Mouse (Mus musculus) G1E (cell line): ENCODE data around the gene Actr6. TPM values are rescaled to one million over a fixed set of nuclear protein-coding genes. Genes with fewer than 3 reads are reported as not detected.

Experiments
- ATAC-seq: 2 replicates; pipeline ENCODE4 v1.8.0; 2016; ENCODE audit warnings: mild to moderate bottlenecking; ENCODE audit not compliant: insufficient number of reproducible peaks, poor library complexity, low FRiP score, severe bottlenecking; ENCODE audit errors: extremely low read depth
- DNase-seq: peaks from one replicate; pipeline ENCODE4 v3.0.0; 2012; ENCODE audit warnings: low spot score
- H3K27me3 ChIP-seq: 2 replicates; pipeline ENCODE4 v1.6.1; 2012; ENCODE audit warnings: mild to moderate bottlenecking, low read length, inconsistent platforms; ENCODE audit not compliant: insufficient read depth
- H3K36me3 ChIP-seq: replicated peaks from 2 replicates; pipeline ENCODE3; 2012; ENCODE audit warnings: mild to moderate bottlenecking, inconsistent platforms
- H3K4me1 ChIP-seq: 2 replicates; pipeline ENCODE4 v1.6.1; 2012; ENCODE audit warnings: low read depth, low read length, inconsistent platforms, mixed read lengths; ENCODE audit not compliant: insufficient read depth
- H3K4me3 ChIP-seq: 2 replicates; pipeline ENCODE4 v1.5.1; 2012; ENCODE audit warnings: low read depth, mild to moderate bottlenecking, inconsistent platforms, low read length, moderate library complexity, mixed read lengths
- H3K9me3 ChIP-seq: replicated peaks from 2 replicates; pipeline ENCODE4 v1.6.1; 2012; ENCODE audit warnings: inconsistent platforms
- CTCF ChIP-seq: IDR thresholded peaks from 2 replicates; pipeline ENCODE4 v1.5.1; 2012; ENCODE audit warnings: low read depth, low read length, inconsistent platforms, mixed read lengths
- GATA1 ChIP-seq: IDR thresholded peaks from 2 replicates; pipeline ENCODE4 v1.6.1; 2012; ENCODE audit warnings: borderline replicate concordance, low read length, inconsistent platforms, mixed read lengths
- GATA2 ChIP-seq: IDR thresholded peaks from 2 replicates; pipeline ENCODE4 v1.6.1; 2012; ENCODE audit warnings: low read depth, low read length, inconsistent platforms, borderline replicate concordance
- POLR2AphosphoS5 ChIP-seq: IDR thresholded peaks from 2 replicates; pipeline ENCODE4 v1.6.1; 2012; ENCODE audit warnings: low read depth, low read length, inconsistent platforms; ENCODE audit not compliant: insufficient replicate concordance
- TAL1 ChIP-seq: conservative IDR thresholded peaks from 2 replicates; pipeline ENCODE4 v1.6.1; 2012; ENCODE audit warnings: low read depth, low read length, inconsistent platforms, mixed read lengths
- polyA plus RNA-seq: library from polyadenylated mRNA; stranded (reverse); fragments of >175 nt; gene quantifications from 2 replicates; pipeline ENCODE4 v1.2.3, GENCODE M21; 2012
- total RNA-seq, 2 experiments: library from RNA; stranded (forward) in 1 of 2; stranded (reverse) in 1 of 2; fragments of 200-1000 nt in 1 of 2; fragments of >200 nt in 1 of 2; fragmentation: Nextera tagmentation in 1 of 2; gene quantifications; 2 replicates each; pipeline ENCODE4 v1.2.3; 2014 to 2017

Gene Actr6
- total RNA-seq (2014; fragmentation: Nextera tagmentation) (18.9 and 22.5 TPM in 2 replicates), total RNA-seq (2017) (26.4 and 28.2 TPM in 2 replicates), polyA plus RNA-seq (0.41 and 0.60 TPM in 2 replicates)

GRCm38 (mm10) chr10:89732001-89732794 lies at the start of gene Actr6:
Gene Actr6 (minus strand): TSS chr10:89732295.
- H3K9me3 ChIP-seq, result no peaks in the 10 kb centered on the region
- peak within 1 kb of the TSS; percentile 78 for H3K4me3 ChIP-seq
- DNase-seq, result peak; percentile 61
- no peak for TF ChIP-seq POLR2AphosphoS5
- TF ChIP-seq CTCF, result no peak
- no peak for TF ChIP-seq GATA1
- TF ChIP-seq GATA2, result no peak
- no peak for TF ChIP-seq TAL1
- peak; percentile 100 for ATAC-seq
- H3K36me3 ChIP-seq, result peaks cover 20% of the 10 kb centered on the region
- peaks cover 19% of the 10 kb centered on the region for H3K4me1 ChIP-seq
- H3K27me3 ChIP-seq, result peaks cover 9% of the 10 kb centered on the region

- Histone ChIP-seq H3K4me1 (no peaks in the 10 kb centered on the region), H3K36me3 (peaks cover 28% of the 10 kb centered on the region), H3K4me3 (no peak overlapping the region), H3K9me3 (no peaks in the 10 kb centered on the region), H3K27me3 (no peaks in the 10 kb centered on the region)
- DNase-seq (no peak), ATAC-seq (no peak)
- TF ChIP-seq CTCF, result no peak
- TF ChIP-seq GATA2, result no peak
These were observed 43.9 kb upstream of the Actr6 start for GRCm38 (mm10) chr10:89776029-89776428.

- TF ChIP-seq CTCF (no peak), POLR2AphosphoS5 (no peak), TAL1 (no peak), GATA1 (no peak)
- H3K27me3 ChIP-seq, result no peaks in the 10 kb centered on the region
- DNase-seq (no peak), ATAC-seq (no peak)
- no peaks in the 10 kb centered on the region for H3K9me3 ChIP-seq
- peaks cover 13% of the 10 kb centered on the region for H3K36me3 ChIP-seq
- no peak overlapping the region for H3K4me3 ChIP-seq
- no peaks in the 10 kb centered on the region for H3K4me1 ChIP-seq
These were observed 39.8 kb upstream of the Actr6 start for GRCm38 (mm10) chr10:89771894-89772293.

- Histone ChIP-seq H3K4me3 (no peak overlapping the region), H3K27me3 (no peaks in the 10 kb centered on the region), H3K36me3 (peaks cover 2% of the 10 kb centered on the region), H3K9me3 (no peaks in the 10 kb centered on the region), H3K4me1 (no peaks in the 10 kb centered on the region)
- no peak for ATAC-seq
- no peak for TF ChIP-seq GATA1
- no peak for TF ChIP-seq GATA2
- TF ChIP-seq POLR2AphosphoS5, result no peak
- no peak for TF ChIP-seq CTCF
- DNase-seq, result no peak
These were observed 37.0 kb upstream of the Actr6 start for GRCm38 (mm10) chr10:89769096-89769495.

GRCm38 (mm10) chr10:89768352-89769020 lies 36.4 kb upstream of the Actr6 start:
- ATAC-seq (no peak), DNase-seq (no peak)
- no peak overlapping the region for H3K4me3 ChIP-seq
- no peaks in the 10 kb centered on the region for H3K9me3 ChIP-seq
- H3K27me3 ChIP-seq, result no peaks in the 10 kb centered on the region
- TF ChIP-seq CTCF (no peak), GATA1 (no peak), POLR2AphosphoS5 (no peak), GATA2 (no peak), TAL1 (no peak)
- peaks cover 2% of the 10 kb centered on the region for H3K36me3 ChIP-seq
- H3K4me1 ChIP-seq, result no peaks in the 10 kb centered on the region

- no peaks in the 10 kb centered on the region for H3K36me3 ChIP-seq
- no peaks in the 10 kb centered on the region; the same call in 1 of the 2 replicates for H3K4me1 ChIP-seq
- TF ChIP-seq CTCF (no peak), POLR2AphosphoS5 (no peak), GATA2 (no peak), GATA1 (no peak)
- no peaks in the 10 kb centered on the region for H3K27me3 ChIP-seq
- no peaks in the 10 kb centered on the region for H3K9me3 ChIP-seq
- ATAC-seq (0 out of 2 replicates have a peak, but pooled peaks have one; percentile 16), DNase-seq (no peak)
- no peak overlapping the region for H3K4me3 ChIP-seq
These were observed 34.0 kb upstream of the Actr6 start for GRCm38 (mm10) chr10:89765790-89766714.
